Mouse (Mus musculus) heart, postnatal 0 days (tissue): Measurements from ENCODE around the gene Slc23a2.

Experiments used
- CTCF ChIP-seq: IDR thresholded peaks from 2 replicates; pipeline ENCODE4 v1.5.1; 2016; ENCODE audit warnings: antibody characterized with exemption, control low read depth, low read depth
- EP300 ChIP-seq: IDR thresholded peaks from 2 replicates; pipeline ENCODE4 v1.6.1; 2016; ENCODE audit warnings: antibody characterized with exemption, low read depth

- no peak for TF ChIP-seq EP300
- no peak for TF ChIP-seq CTCF
Measured at GRCm38 (mm10) chr2:132174048-132174447, 29.1 kb upstream of the Slc23a2 start.
